Mouse (Mus musculus) liver, embryonic 14.5 days (tissue): ENCODE results near the gene Olfr103. TPM values are rescaled to one million over a fixed set of nuclear protein-coding genes. Genes with fewer than 3 reads are reported as not detected.

ENCODE experiments used
- ATAC-seq: fragments of 200-750 bp; cut with Nextera tagmentation; 2 replicates; pipeline ENCODE4 v1.8.0; 2017; ENCODE audit warnings: moderate number of reproducible peaks, mild to moderate bottlenecking, moderate library complexity; ENCODE audit not compliant: insufficient read depth
- DNase-seq, 3 experiments: peaks; one replicate each; pipeline ENCODE4 v3.0.0-alpha.2; 2012 to 2013; ENCODE audit warnings: low read depth in 3 of 3, low spot score in 3 of 3
- H3K27ac ChIP-seq: fragments of 300-500 bp; sonication (generic); 2 replicates; pipeline ENCODE4 v1.5.1; 2014; ENCODE audit warnings: moderate library complexity, mild to moderate bottlenecking, control low read depth, inconsistent platforms
- H3K27me3 ChIP-seq: fragments of 300-500 bp; sonication (generic); 2 replicates; pipeline ENCODE4 v1.6.1; 2014; ENCODE audit warnings: mild to moderate bottlenecking, low read length, moderate library complexity; ENCODE audit not compliant: control insufficient read depth, insufficient read depth
- H3K36me3 ChIP-seq: fragments of 300-500 bp; sonication (generic); replicated peaks from 2 replicates; pipeline ENCODE4 v1.6.1; 2014; ENCODE audit warnings: low read depth; ENCODE audit not compliant: control insufficient read depth, insufficient read depth
- H3K4me1 ChIP-seq, 2 experiments: fragments of 200-500 bp in 1 of 2; fragments of 300-500 bp in 1 of 2; sonication (generic) in 1 of 2; replicated peaks; 2 replicates each; pipeline ENCODE4 v1.6.1; 2012 to 2014; ENCODE audit warnings: antibody characterized with exemption in 1 of 2, inconsistent platforms in 1 of 2, low read length in 1 of 2; ENCODE audit not compliant: control insufficient read depth in 2 of 2, insufficient read depth in 2 of 2
- H3K4me2 ChIP-seq: fragments of 300-500 bp; sonication (generic); 2 replicates; pipeline ENCODE4 v1.6.1; 2014; ENCODE audit warnings: low read depth, mild to moderate bottlenecking, control low read depth, moderate library complexity
- H3K4me3 ChIP-seq, 2 experiments: fragments of 200-500 bp in 1 of 2; fragments of 300-500 bp in 1 of 2; sonication (generic) in 1 of 2; 2 replicates each; pipeline ENCODE4 v1.5.1; 2012 to 2014; ENCODE audit warnings: low read depth in 2 of 2, low read length in 2 of 2, mild to moderate bottlenecking in 2 of 2, control low read depth in 1 of 2, inconsistent platforms in 1 of 2, moderate library complexity in 1 of 2; ENCODE audit not compliant: insufficient read depth in 1 of 2
- H3K9ac ChIP-seq: fragments of 300-500 bp; sonication (generic); replicated peaks from 2 replicates; pipeline ENCODE4 v1.6.1; 2014; ENCODE audit warnings: mild to moderate bottlenecking, control low read depth, moderate library complexity
- H3K9me3 ChIP-seq: fragments of 300-500 bp; sonication (generic); 2 replicates; pipeline ENCODE4 v1.6.1; 2016; ENCODE audit warnings: low read length, mixed read lengths; ENCODE audit not compliant: control insufficient read depth
- CTCF ChIP-seq: IDR thresholded peaks from 2 replicates; pipeline ENCODE4 v1.5.1; 2016; ENCODE audit warnings: antibody characterized with exemption, low read depth, control low read depth
- EP300 ChIP-seq: IDR thresholded peaks from 2 replicates; pipeline ENCODE4 v1.6.1; 2016; ENCODE audit warnings: antibody characterized with exemption, low read depth
- WGBS: fragments of 180-500 bp; shearing (Covaris S2); extraction: QIAGEN DNeasy Blood & Tissue Kit; methylation state at CpG from one replicate; pipeline ENCODE4 v1.1.7; 2014; ENCODE audit not compliant: insufficient replicate concordance; 5-methylcytosine and 5-hydroxymethylcytosine counted together
- polyA plus RNA-seq, 2 experiments: library from polyadenylated mRNA; depleted of rRNA in 1 of 2; stranded (reverse) in 1 of 2; unstranded in 1 of 2; fragments of >200 nt; fragmentation: Nextera tagmentation in 1 of 2; extraction: Ambion mirVana in 1 of 2; gene quantifications; 2 replicates each; pipeline versions ENCODE4 v1.2.1 to v1.2.3; 2012 to 2014

The Olfr103 gene
- polyA plus RNA-seq (2012; rRNA removed) = not detected in 2 replicates
- polyA plus RNA-seq (2014; fragmentation: Nextera tagmentation; extraction: Ambion mirVana) = not detected in 2 replicates

- no peak within 1 kb of the TSS for H3K4me2 ChIP-seq
- no peaks in the 10 kb centered on the region for H3K27me3 ChIP-seq
- no peak for TF ChIP-seq EP300
- no peak within 1 kb of the TSS for H3K27ac ChIP-seq
- WGBS = 54% methylated on average over 2 of the region's 2 CpGs
- H3K9me3 ChIP-seq = no peaks in the 10 kb centered on the region
- DNase-seq (no peak), ATAC-seq (no peak)
- H3K36me3 ChIP-seq = no peaks in the 10 kb centered on the region
- no peaks in the 10 kb centered on the region for H3K4me1 ChIP-seq
- no peak within 1 kb of the TSS for H3K9ac ChIP-seq
- no peak within 1 kb of the TSS for H3K4me3 ChIP-seq
These were observed at the start of gene Olfr103 for GRCm38 (mm10) chr17:37339598-37339997. Gene Olfr103 (minus strand): TSS chr17:37339698.

GRCm38 (mm10) chr17:37378733-37379132 lies 39.2 kb upstream of the Olfr103 start, which contains the start of gene Olfr105-ps:
Gene Olfr105-ps (plus strand): TSS chr17:37379033.
- ATAC-seq = no peak
- Histone ChIP-seq H3K4me3 (no peak within 1 kb of the TSS), H3K9ac (no peak within 1 kb of the TSS), H3K4me1 (no peaks in the 10 kb centered on the region), H3K27ac (no peak within 1 kb of the TSS), H3K9me3 (no peaks in the 10 kb centered on the region), H3K4me2 (no peak within 1 kb of the TSS), H3K36me3 (no peaks in the 10 kb centered on the region), H3K27me3 (no peaks in the 10 kb centered on the region)
- TF ChIP-seq CTCF (no peak), EP300 (no peak)
- DNase-seq = no peak

GRCm38 (mm10) chr17:37359282-37359681 lies 19.8 kb upstream of the Olfr103 start, which contains the start of gene Olfr104-ps:
Gene Olfr104-ps (plus strand): TSS chr17:37359582.
- Histone ChIP-seq H3K4me3 (no peak within 1 kb of the TSS), H3K27ac (no peak within 1 kb of the TSS), H3K36me3 (no peaks in the 10 kb centered on the region), H3K4me2 (no peak within 1 kb of the TSS), H3K9ac (no peak within 1 kb of the TSS), H3K9me3 (no peaks in the 10 kb centered on the region), H3K27me3 (no peaks in the 10 kb centered on the region), H3K4me1 (no peaks in the 10 kb centered on the region)
- ATAC-seq (no peak), DNase-seq (no peak)
- TF ChIP-seq EP300 (no peak), CTCF (no peak)

- Histone ChIP-seq H3K27ac (no peak within 1 kb of the TSS), H3K9ac (no peak within 1 kb of the TSS), H3K4me3 (no peak within 1 kb of the TSS), H3K27me3 (no peaks in the 10 kb centered on the region), H3K9me3 (no peaks in the 10 kb centered on the region), H3K4me2 (no peak within 1 kb of the TSS), H3K36me3 (no peaks in the 10 kb centered on the region), H3K4me1 (no peaks in the 10 kb centered on the region)
- ATAC-seq = no peak
- TF ChIP-seq CTCF (no peak), EP300 (no peak)
- no peak for DNase-seq
These were observed 22.5 kb downstream of the Olfr103 start, which contains the start of gene Olfr102 for GRCm38 (mm10) chr17:37316954-37317353. Gene Olfr102 (minus strand): TSS chr17:37317054.

GRCm38 (mm10) chr17:37310146-37310699 lies 29.3 kb downstream of the Olfr103 start:
- Histone ChIP-seq H3K4me1 (no peaks in the 10 kb centered on the region), H3K9ac (no peak overlapping the region), H3K27ac (no peak overlapping the region), H3K27me3 (no peaks in the 10 kb centered on the region), H3K4me3 (no peak overlapping the region), H3K36me3 (no peaks in the 10 kb centered on the region), H3K9me3 (no peaks in the 10 kb centered on the region), H3K4me2 (no peak overlapping the region)
- TF ChIP-seq EP300 (no peak), CTCF (no peak)
- ATAC-seq (no peak), DNase-seq (no peak)
- 27% methylated on average over 2 of the region's 2 CpGs for WGBS
